Mouse (Mus musculus) testis, adult 2 months (tissue): Measurements from ENCODE around the gene Eefsec. TPM values are rescaled to one million over a fixed set of nuclear protein-coding genes. Genes with fewer than 3 reads are reported as not detected.

Experiments
- H3K27ac ChIP-seq: fragments of 200-500 bp; 2 replicates; pipeline ENCODE4 v1.5.1; 2012; ENCODE audit warnings: low read depth, low read length; ENCODE audit not compliant: control insufficient read depth, insufficient read depth
- H3K27me3 ChIP-seq: fragments of 200-500 bp; 2 replicates; pipeline ENCODE4 v1.6.1; 2012; ENCODE audit warnings: mild to moderate bottlenecking, low read length, moderate library complexity; ENCODE audit not compliant: control insufficient read depth, insufficient read depth
- H3K36me3 ChIP-seq: fragments of 200-500 bp; 2 replicates; pipeline ENCODE4 v1.6.1; 2012; ENCODE audit warnings: mild to moderate bottlenecking, low read length; ENCODE audit not compliant: control insufficient read depth, insufficient read depth
- H3K4me1 ChIP-seq: fragments of 200-500 bp; 2 replicates; pipeline ENCODE4 v1.6.1; 2012; ENCODE audit warnings: low read length; ENCODE audit not compliant: control insufficient read depth, insufficient read depth
- H3K4me3 ChIP-seq: fragments of 200-500 bp; 2 replicates; pipeline ENCODE4 v1.5.1; 2012; ENCODE audit warnings: low read depth, mild to moderate bottlenecking, low read length, moderate library complexity, mixed read lengths; ENCODE audit not compliant: control insufficient read depth
- CTCF ChIP-seq: fragments of 200-500 bp; IDR thresholded peaks from 2 replicates; pipeline ENCODE4 v1.5.1; 2012; ENCODE audit warnings: low read depth, mild to moderate bottlenecking, inconsistent platforms, low read length, moderate library complexity; ENCODE audit not compliant: control insufficient read depth, insufficient read depth, insufficient replicate concordance
- POLR2A ChIP-seq: fragments of 200-500 bp; IDR thresholded peaks from 2 replicates; pipeline ENCODE4 v1.6.1; 2012; ENCODE audit warnings: low read depth, mild to moderate bottlenecking, inconsistent platforms, low read length, moderate library complexity; ENCODE audit not compliant: control insufficient read depth
- polyA plus RNA-seq: library from polyadenylated mRNA; depleted of rRNA; stranded (reverse); fragments of >200 nt; gene quantifications from 2 replicates; pipeline ENCODE4 v1.2.3, GENCODE M21; 2012

Gene Eefsec
- polyA plus RNA-seq, 1 experiment, result 43.4 TPM

- no peaks in the 10 kb centered on the region for H3K36me3 ChIP-seq
- H3K27ac ChIP-seq, result no peak overlapping the region
- no peaks in the 10 kb centered on the region for H3K27me3 ChIP-seq
- no peak for TF ChIP-seq CTCF
- TF ChIP-seq POLR2A, result no peak
- no peak overlapping the region for H3K4me3 ChIP-seq
- no peaks in the 10 kb centered on the region for H3K4me1 ChIP-seq
These were observed 62.6 kb downstream of the Eefsec start for GRCm38 (mm10) chr6:88383734-88384133.

- TF ChIP-seq CTCF, result no peak
- no peak for TF ChIP-seq POLR2A
- Histone ChIP-seq H3K27ac (no peak overlapping the region), H3K4me3 (no peak overlapping the region), H3K4me1 (no peaks in the 10 kb centered on the region), H3K36me3 (no peaks in the 10 kb centered on the region), H3K27me3 (no peaks in the 10 kb centered on the region)
These were observed 66.6 kb downstream of the Eefsec start for GRCm38 (mm10) chr6:88379756-88380155.

GRCm38 (mm10) chr6:88378829-88379228 is 67.5 kb downstream of the Eefsec start:
- TF ChIP-seq CTCF, result no peak
- TF ChIP-seq POLR2A, result no peak
- no peaks in the 10 kb centered on the region for H3K27me3 ChIP-seq

GRCm38 (mm10) chr6:88374247-88374646 is 72.1 kb downstream of the Eefsec start:
- Histone ChIP-seq H3K36me3 (no peaks in the 10 kb centered on the region; the same call in 1 of the 2 replicates), H3K27me3 (no peaks in the 10 kb centered on the region)

More at GRCm38 (mm10) chr6:88378829-88379228, 67.5 kb downstream of the Eefsec start:
- no peaks in the 10 kb centered on the region for H3K4me1 ChIP-seq
- no peaks in the 10 kb centered on the region for H3K36me3 ChIP-seq
- H3K27ac ChIP-seq, result no peak overlapping the region
- H3K4me3 ChIP-seq, result no peak overlapping the region

GRCm38 (mm10) chr6:88369851-88370635 is 76.3 kb downstream of the Eefsec start:
- H3K27me3 ChIP-seq, result no peaks in the 10 kb centered on the region
- H3K36me3 ChIP-seq, result no peaks in the 10 kb centered on the region; the same call in 1 of the 2 replicates
- H3K4me1 ChIP-seq, result no peaks in the 10 kb centered on the region
- TF ChIP-seq POLR2A (no peak), CTCF (no peak)
- H3K4me3 ChIP-seq, result no peak overlapping the region
- no peak overlapping the region for H3K27ac ChIP-seq

More at GRCm38 (mm10) chr6:88374247-88374646, 72.1 kb downstream of the Eefsec start:
- no peaks in the 10 kb centered on the region for H3K4me1 ChIP-seq
- TF ChIP-seq CTCF (no peak), POLR2A (no peak)
- no peak overlapping the region for H3K4me3 ChIP-seq
- no peak overlapping the region for H3K27ac ChIP-seq

- no peak for TF ChIP-seq CTCF
- no peak for TF ChIP-seq POLR2A
- H3K4me1 ChIP-seq, result no peaks in the 10 kb centered on the region; the same call in 1 of the 2 replicates
- H3K4me3 ChIP-seq, result no peak overlapping the region
- H3K36me3 ChIP-seq, result no peaks in the 10 kb centered on the region; the same call in 1 of the 2 replicates
- H3K27ac ChIP-seq, result no peak overlapping the region
- H3K27me3 ChIP-seq, result no peaks in the 10 kb centered on the region
These were observed 82.8 kb downstream of the Eefsec start for GRCm38 (mm10) chr6:88363475-88364012.

GRCm38 (mm10) chr6:88361096-88361495 is 85.2 kb downstream of the Eefsec start:
- H3K27me3 ChIP-seq, result no peaks in the 10 kb centered on the region
- no peak overlapping the region for H3K27ac ChIP-seq
- H3K4me1 ChIP-seq, result no peaks in the 10 kb centered on the region; the same call in 1 of the 2 replicates
- peaks cover 1% of the 10 kb centered on the region; the same call in 1 of the 2 replicates for H3K36me3 ChIP-seq
- TF ChIP-seq POLR2A, result no peak
- TF ChIP-seq CTCF, result no peak
- no peak overlapping the region for H3K4me3 ChIP-seq
